Mouse (Mus musculus) midbrain, embryonic 16.5 days (tissue): ENCODE measurements around the gene Osbpl11. TPM values are rescaled to one million over a fixed set of nuclear protein-coding genes. Genes with fewer than 3 reads are reported as not detected.

Source experiments
- ATAC-seq: fragments of 200-750 bp; cut with Nextera tagmentation; 2 replicates; pipeline ENCODE4 v1.8.0; 2017; ENCODE audit warnings: moderate TSS enrichment
- H3K27ac ChIP-seq: fragments of 300-500 bp; sonication (generic); 2 replicates; pipeline ENCODE4 v1.5.1; 2014; ENCODE audit warnings: mild to moderate bottlenecking, low read length, mixed read lengths
- H3K27me3 ChIP-seq: fragments of 300-500 bp; sonication (generic); 2 replicates; pipeline ENCODE4 v1.6.1; 2014; ENCODE audit warnings: low read depth, low read length, mixed read lengths; ENCODE audit not compliant: control insufficient read depth, insufficient read depth
- H3K36me3 ChIP-seq: fragments of 300-500 bp; sonication (generic); 2 replicates; pipeline ENCODE4 v1.6.1; 2014; ENCODE audit warnings: mild to moderate bottlenecking, low read length, moderate library complexity, mixed read lengths; ENCODE audit not compliant: control insufficient read depth, insufficient read depth
- H3K4me1 ChIP-seq: fragments of 300-500 bp; sonication (generic); 2 replicates; pipeline ENCODE4 v1.6.1; 2014; ENCODE audit warnings: mild to moderate bottlenecking, low read length, mixed read lengths; ENCODE audit not compliant: control insufficient read depth, insufficient read depth
- H3K4me2 ChIP-seq: fragments of 300-500 bp; sonication (generic); 2 replicates; pipeline ENCODE4 v1.6.1; 2014; ENCODE audit warnings: mild to moderate bottlenecking, low read length, mixed read lengths
- H3K4me3 ChIP-seq: fragments of 300-500 bp; sonication (generic); 2 replicates; pipeline ENCODE4 v1.5.1; 2014; ENCODE audit warnings: low read depth, mild to moderate bottlenecking, low read length, moderate library complexity, mixed read lengths
- H3K9ac ChIP-seq: fragments of 300-500 bp; sonication (generic); 2 replicates; pipeline ENCODE4 v1.6.1; 2014; ENCODE audit warnings: low read depth, low read length, mixed read lengths
- H3K9me3 ChIP-seq: fragments of 300-500 bp; sonication (generic); replicated peaks from 2 replicates; pipeline ENCODE4 v1.6.1; 2014; ENCODE audit warnings: mild to moderate bottlenecking, low read length, mixed read lengths; ENCODE audit not compliant: control insufficient read depth, poor library complexity, severe bottlenecking
- WGBS: fragments of 180-500 bp; shearing (Covaris S2); extraction: QIAGEN DNeasy Blood & Tissue Kit; methylation state at CpG from one replicate; pipeline ENCODE4 v1.1.7; 2014; 5-methylcytosine and 5-hydroxymethylcytosine counted together
- polyA plus RNA-seq: library from polyadenylated mRNA; unstranded; fragments of >200 nt; fragmentation: Nextera tagmentation; extraction: Ambion mirVana; gene quantifications from 2 replicates; pipeline ENCODE4 v1.2.1, GENCODE M21; 2015

The Osbpl11 gene
- polyA plus RNA-seq, 1 experiment from 2014 or later: 15.0 TPM

DNA sequence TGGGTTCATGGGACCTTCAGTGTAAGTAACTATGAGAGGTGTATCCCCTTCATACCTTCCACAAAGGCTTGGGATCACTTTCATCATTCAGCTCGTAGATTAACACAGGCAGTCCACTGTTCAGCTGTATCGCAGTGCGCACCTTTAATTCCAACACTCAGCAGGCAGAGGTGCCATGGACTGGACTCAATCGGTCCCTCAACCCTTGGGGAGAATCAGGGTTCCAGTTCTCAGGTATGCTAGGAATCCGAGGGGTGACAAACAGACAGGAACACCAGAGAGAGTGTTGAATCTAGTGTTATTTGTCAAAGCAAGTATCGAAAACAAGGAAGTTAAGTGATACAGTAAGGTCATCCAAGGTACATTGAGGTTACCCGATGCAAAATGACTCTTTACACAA, 107.4 kb downstream of the Osbpl11 start:
- no peaks in the 10 kb centered on the region; the same call in 1 of the 2 replicates for H3K4me1 ChIP-seq
- no peak overlapping the region for H3K9ac ChIP-seq
- H3K4me2 ChIP-seq: no peak overlapping the region
- ATAC-seq: no peak
- H3K36me3 ChIP-seq: peaks cover 58% of the 10 kb centered on the region
- over 99% methylated on average over 7 of the region's 7 CpGs for WGBS
- no peak overlapping the region for H3K4me3 ChIP-seq
- H3K27ac ChIP-seq: no peak overlapping the region
- no peaks in the 10 kb centered on the region; the same call in 1 of the 2 replicates for H3K9me3 ChIP-seq
- no peaks in the 10 kb centered on the region for H3K27me3 ChIP-seq

Other genes with a start within 250 kb of the Osbpl11 start
- 7.6 and 7.8 TPM in 2 replicates for gene Iqcg, start 128.9 kb upstream of the Osbpl11 start, polyA plus RNA-seq
- gene Rpl35a, start 128.6 kb upstream of the Osbpl11 start, polyA plus RNA-seq: 387 and 410 TPM in 2 replicates
- 3.1 and 4.3 TPM in 2 replicates for gene Lmln, start 122.5 kb upstream of the Osbpl11 start, polyA plus RNA-seq
- 93.2 and 96.5 TPM in 2 replicates for gene Snx4, start 66.4 kb downstream of the Osbpl11 start, polyA plus RNA-seq
- gene Zfp148, start 195.8 kb downstream of the Osbpl11 start, polyA plus RNA-seq: 50.4 and 57.1 TPM in 2 replicates